Mouse (Mus musculus) forebrain, embryonic 13.5 days (tissue): Measurements from ENCODE around the gene Krt77. TPM values are rescaled to one million over a fixed set of nuclear protein-coding genes. Genes with fewer than 3 reads are reported as not detected.

ENCODE experiments used
- ATAC-seq: fragments of 200-750 bp; cut with Nextera tagmentation; 2 replicates; pipeline ENCODE4 v1.8.0; 2017
- H3K27ac ChIP-seq: fragments of 300-500 bp; sonication (generic); 2 replicates; pipeline ENCODE4 v1.5.1; 2015; ENCODE audit warnings: inconsistent platforms, mild to moderate bottlenecking, moderate library complexity
- H3K27me3 ChIP-seq: fragments of 300-500 bp; sonication (generic); 2 replicates; pipeline ENCODE4 v1.6.1; 2015; ENCODE audit warnings: mild to moderate bottlenecking, inconsistent platforms
- H3K36me3 ChIP-seq: fragments of 300-500 bp; sonication (generic); 2 replicates; pipeline ENCODE4 v1.6.1; 2015; ENCODE audit warnings: mild to moderate bottlenecking, inconsistent platforms; ENCODE audit not compliant: poor library complexity, severe bottlenecking
- H3K4me1 ChIP-seq: fragments of 300-500 bp; sonication (generic); 2 replicates; pipeline ENCODE4 v1.6.1; 2015; ENCODE audit warnings: inconsistent platforms
- H3K4me2 ChIP-seq: fragments of 300-500 bp; sonication (generic); 2 replicates; pipeline ENCODE4 v1.6.1; 2015; ENCODE audit warnings: inconsistent platforms, mild to moderate bottlenecking, moderate library complexity
- H3K4me3 ChIP-seq: fragments of 300-500 bp; sonication (generic); 2 replicates; pipeline ENCODE4 v1.5.1; 2015; ENCODE audit warnings: mild to moderate bottlenecking, inconsistent platforms
- H3K9ac ChIP-seq: fragments of 300-500 bp; sonication (generic); 2 replicates; pipeline ENCODE4 v1.6.1; 2015; ENCODE audit warnings: mild to moderate bottlenecking, inconsistent platforms
- H3K9me3 ChIP-seq: fragments of 300-500 bp; sonication (generic); replicated peaks from 2 replicates; pipeline ENCODE4 v1.6.1; 2016; ENCODE audit warnings: inconsistent platforms
- WGBS: fragments of 180-500 bp; shearing (Covaris S2); methylation state at CpG from one replicate; pipeline ENCODE4 v1.1.7; 2015; 5-methylcytosine and 5-hydroxymethylcytosine counted together
- microRNA-seq: library from miRNA; unstranded; fragments of <30 nt; microRNA quantifications from one replicate; pipeline ENCODE4, GENCODE M21; 2016
- polyA plus RNA-seq: library from polyadenylated mRNA; unstranded; fragments of >200 nt; fragmentation: Nextera tagmentation; extraction: Ambion mirVana; gene quantifications from 2 replicates; pipeline ENCODE4 v1.2.1, GENCODE M21; 2015

The Krt77 gene
- polyA plus RNA-seq, 1 experiment from 2014 or later: 0.65 TPM

- H3K4me3 ChIP-seq: no peak overlapping the region
- H3K9me3 ChIP-seq: no peaks in the 10 kb centered on the region
- no peak overlapping the region for H3K9ac ChIP-seq
- 25% methylated on average over 3 of the region's 3 CpGs for WGBS
- no peak overlapping the region for H3K27ac ChIP-seq
- H3K4me2 ChIP-seq: no peak overlapping the region
- no peaks in the 10 kb centered on the region for H3K36me3 ChIP-seq
- H3K27me3 ChIP-seq: no peaks in the 10 kb centered on the region
- H3K4me1 ChIP-seq: no peaks in the 10 kb centered on the region
- ATAC-seq: no peak
These were observed 47.7 kb downstream of the Krt77 start for GRCm38 (mm10) chr15:101821786-101822185.

- Histone ChIP-seq H3K27me3 (no peaks in the 10 kb centered on the region), H3K4me2 (no peak within 1 kb of the TSS), H3K36me3 (no peaks in the 10 kb centered on the region), H3K4me1 (no peaks in the 10 kb centered on the region), H3K9ac (no peak within 1 kb of the TSS), H3K27ac (no peak within 1 kb of the TSS), H3K4me3 (no peak within 1 kb of the TSS), H3K9me3 (no peaks in the 10 kb centered on the region)
- 83% methylated on average over 16 of the region's 16 CpGs for WGBS
- ATAC-seq: no peak
These were observed 51.6 kb downstream of the Krt77 start, which contains the start of gene Krt2 for GRCm38 (mm10) chr15:101817875-101818274. Krt2 (minus strand) TSS chr15:101818169.

Small RNA genes lying within 50 kb of the gene (microRNA-seq; reads per million reads assigned to microRNA genes)
- gene Gm44356: not detected

Other genes with a start within 250 kb of the Krt77 start
- not detected in 2 replicates for gene Gm5414, start 241.5 kb downstream of the Krt77 start, polyA plus RNA-seq
- gene Gm5478, start 222.3 kb downstream of the Krt77 start, polyA plus RNA-seq: not detected in 2 replicates
- gene Krt6b, start 189.4 kb downstream of the Krt77 start, polyA plus RNA-seq: not detected in 2 replicates
- not detected in 2 replicates for gene Krt6a, start 175.4 kb downstream of the Krt77 start, polyA plus RNA-seq
- gene Krt5, start 156.8 kb downstream of the Krt77 start, polyA plus RNA-seq: 0.14 and 0.35 TPM in 2 replicates
- gene Krt71, start 126.6 kb downstream of the Krt77 start, polyA plus RNA-seq: not detected in 2 replicates
- not detected in 2 replicates for gene Krt72, start 83.2 kb downstream of the Krt77 start, polyA plus RNA-seq
- gene Krt73, start 67.4 kb downstream of the Krt77 start, polyA plus RNA-seq: 0.59 and 0.66 TPM in 2 replicates
- gene Krt2, start 51.5 kb downstream of the Krt77 start, polyA plus RNA-seq: not detected in 2 replicates
- gene Krt1, start 18.9 kb downstream of the Krt77 start, polyA plus RNA-seq: 3.5 and 3.9 TPM in 2 replicates
- not detected in 2 replicates for gene Krt76, start 23.2 kb upstream of the Krt77 start, polyA plus RNA-seq
- not detected in 2 replicates for gene Krt4, start 55.0 kb upstream of the Krt77 start, polyA plus RNA-seq
- gene Krt79, start 70.6 kb upstream of the Krt77 start, polyA plus RNA-seq: 0.10 and 0.33 TPM in 2 replicates
- gene Krt78, start 84.6 kb upstream of the Krt77 start, polyA plus RNA-seq: not detected in 2 replicates
- 1.7 and 2.6 TPM in 2 replicates for gene Krt8, start 134.8 kb upstream of the Krt77 start, polyA plus RNA-seq
- gene Krt18, start 158.5 kb upstream of the Krt77 start, polyA plus RNA-seq: 2.4 and 6.3 TPM in 2 replicates
- gene Eif4b, start 204.1 kb upstream of the Krt77 start, polyA plus RNA-seq: 90.5 and 102 TPM in 2 replicates
- 4.5 and 6.7 TPM in 2 replicates for gene Tns2, start 230.7 kb upstream of the Krt77 start, polyA plus RNA-seq